ENCODE assay signal across 19 mouse cellular contexts in genomic region chr7:136851946-136852345, GRCm38 (mm10). TPM values are rescaled to one million over a fixed set of nuclear protein-coding genes. Genes with fewer than 3 reads are reported as not detected.
"Had no signal": no experiment of that assay in that cellular context is flagged by ENCODE, and none has a peak within 500 bp of the region (broad histone marks: within the 10 kb centered on the region; RNA-seq: fewer than 3 reads in every experiment).

No protein-coding gene starts in this region.

- H3K27me3 ChIP-seq: liver, embryonic 13.5 days; neural tube, embryonic 13.5 days; stomach, embryonic 15.5 days had no signal

- H3K9ac ChIP-seq: liver, embryonic 13.5 days; midbrain, embryonic 13.5 days; neural tube, embryonic 13.5 days; stomach, embryonic 15.5 days had no signal

- H3K27ac ChIP-seq: left cerebral cortex, adult 2 months; liver, embryonic 13.5 days; midbrain, embryonic 10.5 days; midbrain, embryonic 13.5 days; neural tube, embryonic 13.5 days; stomach, embryonic 15.5 days had no signal

- H3K9me3 ChIP-seq: liver, embryonic 13.5 days; midbrain, embryonic 10.5 days; midbrain, embryonic 13.5 days; neural tube, embryonic 13.5 days; stomach, embryonic 15.5 days had no signal

- H3K4me2 ChIP-seq: liver, embryonic 13.5 days; midbrain, embryonic 13.5 days; neural tube, embryonic 13.5 days; stomach, embryonic 15.5 days had no signal

- DNase-seq: kidney, postnatal 10 days; layer of hippocampus, postnatal 36 days; liver, embryonic 13.5 days; lung, adult 2 months; retina, postnatal 1 day; right cerebral cortex, postnatal 25 days; spleen, adult 18-20 months; thymus, adult 18-20 months; thymus, postnatal 36 days had no signal

- H3K4me3 ChIP-seq: left cerebral cortex, adult 2 months; liver, embryonic 13.5 days; megakaryocyte, embryonic 14.5 days; midbrain, embryonic 10.5 days; midbrain, embryonic 13.5 days; myocyte; neural tube, embryonic 13.5 days; stomach, embryonic 15.5 days had no signal

- H3K4me1 ChIP-seq: liver, embryonic 13.5 days; megakaryocyte, embryonic 14.5 days; midbrain, embryonic 10.5 days; midbrain, embryonic 13.5 days had no signal

- ATAC-seq: lung, postnatal 0 days; midbrain, embryonic 13.5 days; midbrain, embryonic 16.5 days had no signal

- H3K36me3 ChIP-seq: liver, embryonic 13.5 days; midbrain, embryonic 10.5 days; midbrain, embryonic 13.5 days; neural tube, embryonic 13.5 days; stomach, embryonic 15.5 days had no signal

RNA-seq across cellular contexts. Expression of gene Mgmt, which starts 42.5 kb away (rescaled TPM):
- total RNA-seq: monocyte, adult 5-6 weeks had no signal
